Mouse (Mus musculus) kidney, adult 11 months (tissue): ENCODE measurements around the gene Ascl1.

Experiments
- DNase-seq: peaks from one replicate; pipeline ENCODE4 v3.0.0; 2022

The Ascl1 gene

DNA sequence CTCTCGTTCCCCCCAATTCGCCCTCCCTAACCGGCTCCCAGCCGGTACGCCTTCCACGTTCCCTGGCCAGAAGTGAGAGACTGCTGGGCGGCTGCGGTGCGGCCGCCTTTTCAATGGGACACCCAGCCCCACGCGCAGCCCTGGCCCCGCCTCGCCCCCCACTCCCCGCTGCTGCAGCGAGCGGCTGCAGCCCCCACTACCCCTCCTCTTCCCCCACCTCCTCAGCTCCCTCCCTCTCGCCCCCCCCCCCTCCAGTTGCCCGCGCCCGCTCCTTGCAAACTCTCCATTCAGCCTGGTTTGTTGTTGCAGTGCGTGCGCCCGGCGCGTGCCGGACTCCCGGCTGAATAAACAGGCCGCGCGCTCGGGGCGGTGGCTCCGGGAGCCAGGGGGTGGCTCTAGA is at the start of gene Ascl1:
Ascl1 (minus strand) TSS at position 85 of the 400 bp plus-strand sequence.
- no peak for DNase-seq

GRCm38 (mm10) chr10:87534172-87534571 is 40.7 kb upstream of the Ascl1 start:
- no peak for DNase-seq

DNA sequence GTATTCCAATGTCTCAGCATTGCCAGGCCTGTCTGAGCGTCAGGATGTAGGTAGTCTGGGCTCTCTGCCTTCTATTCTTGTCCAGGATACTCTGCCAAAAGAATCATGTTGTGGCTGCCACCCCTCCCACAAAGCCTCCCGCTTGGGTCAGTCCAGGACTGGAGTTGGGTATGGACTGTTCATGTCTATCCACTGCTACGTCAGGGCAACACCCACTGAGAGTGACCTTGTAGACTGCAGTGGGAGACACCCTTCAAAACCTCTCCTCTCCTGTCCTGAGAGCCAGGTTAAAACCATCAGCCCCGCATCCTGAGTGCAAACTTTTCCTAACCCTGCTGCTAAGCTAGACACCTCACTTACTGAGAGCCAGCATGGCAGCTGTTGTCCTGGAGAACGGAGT is 28.2 kb upstream of the Ascl1 start, which contains the start of gene Pah:
Pah (plus strand) TSS at position 150 of the 400 bp plus-strand sequence.
- peak; percentile 89 for DNase-seq

GRCm38 (mm10) chr10:87520401-87521116 is 27.1 kb upstream of the Ascl1 start:
- peak; percentile 72 for DNase-seq

DNA sequence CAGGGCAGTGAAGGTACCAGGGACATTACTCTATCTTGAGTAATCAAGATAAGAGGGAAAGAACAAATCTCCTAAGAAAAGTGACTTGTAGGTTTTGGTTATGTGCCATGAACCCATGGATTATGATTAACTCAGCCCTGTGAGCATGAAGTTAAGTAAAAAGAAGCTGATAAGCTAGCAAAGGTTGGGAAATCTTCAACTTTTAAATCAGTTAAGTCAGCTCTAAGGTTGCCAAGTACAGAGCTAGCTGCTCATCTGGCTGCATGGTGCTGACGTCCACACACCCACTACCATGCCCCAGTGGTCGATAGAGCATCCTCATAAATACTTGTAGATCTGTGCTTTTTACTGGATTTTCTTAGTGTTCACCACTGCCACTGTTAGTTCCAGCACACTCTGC is 25.1 kb upstream of the Ascl1 start:
- DNase-seq: peak; percentile 45

GRCm38 (mm10) chr10:87513052-87513451 is 19.6 kb upstream of the Ascl1 start:
- DNase-seq: peak; percentile 43

DNA sequence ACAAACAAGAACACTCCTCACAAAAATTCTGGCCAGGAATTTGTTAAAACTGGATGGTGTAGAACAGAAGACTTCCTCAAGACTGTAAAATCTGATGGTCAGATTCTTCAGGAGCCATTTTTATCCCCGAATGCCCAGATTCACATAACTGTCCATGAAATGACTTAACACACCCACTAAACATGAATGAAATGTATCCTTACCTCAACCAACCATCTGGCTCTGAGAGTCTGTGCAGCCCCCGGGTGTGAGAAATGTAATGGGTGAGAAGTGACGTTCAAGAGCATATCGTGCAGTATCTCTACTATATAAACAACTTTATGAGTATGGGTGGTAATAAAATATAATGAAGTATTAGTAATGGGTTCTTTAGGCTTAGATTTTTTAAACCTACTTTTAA is 15.1 kb upstream of the Ascl1 start:
- no peak for DNase-seq

DNA sequence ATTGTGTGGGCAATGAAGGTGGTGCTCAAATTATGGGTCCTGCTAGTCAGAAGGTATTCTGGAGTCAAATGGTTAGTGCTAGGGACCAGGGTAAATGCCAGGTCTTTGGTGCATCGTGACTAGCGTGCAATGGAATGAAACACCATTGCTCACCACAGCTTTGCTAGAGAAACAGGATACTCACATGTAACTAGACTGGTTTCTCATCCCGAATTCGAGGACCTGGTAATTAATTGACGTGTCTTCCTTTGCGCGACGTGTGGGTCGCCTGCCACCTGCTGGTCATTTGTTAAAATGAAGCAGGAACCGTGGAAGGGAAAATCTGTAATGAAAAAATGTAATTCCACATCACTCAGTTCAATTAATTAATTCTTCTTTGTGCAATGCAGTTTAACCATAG is 10.5 kb upstream of the Ascl1 start:
- DNase-seq: no peak

GRCm38 (mm10) chr10:87502283-87502682 is 8.8 kb upstream of the Ascl1 start:
- DNase-seq: no peak

DNA sequence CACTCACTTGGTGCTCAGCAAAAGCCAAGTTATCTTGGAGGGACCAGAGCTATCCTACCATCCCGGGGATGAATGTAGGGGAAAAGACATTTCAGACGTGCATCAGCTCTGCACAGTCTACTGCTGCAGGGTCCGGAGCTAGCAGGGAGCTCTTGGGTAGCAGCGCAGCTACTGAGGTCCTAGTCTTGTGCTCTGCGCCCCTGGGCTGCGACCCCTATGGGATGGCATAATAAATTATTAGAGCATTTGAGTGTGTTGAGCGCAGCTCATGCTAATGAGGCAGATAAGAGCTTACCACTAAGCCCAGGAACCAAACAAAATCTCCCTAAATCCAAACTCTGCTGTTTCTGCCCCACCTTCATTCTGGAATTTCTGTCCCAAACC is 8.2 kb upstream of the Ascl1 start:
- no peak for DNase-seq

DNA sequence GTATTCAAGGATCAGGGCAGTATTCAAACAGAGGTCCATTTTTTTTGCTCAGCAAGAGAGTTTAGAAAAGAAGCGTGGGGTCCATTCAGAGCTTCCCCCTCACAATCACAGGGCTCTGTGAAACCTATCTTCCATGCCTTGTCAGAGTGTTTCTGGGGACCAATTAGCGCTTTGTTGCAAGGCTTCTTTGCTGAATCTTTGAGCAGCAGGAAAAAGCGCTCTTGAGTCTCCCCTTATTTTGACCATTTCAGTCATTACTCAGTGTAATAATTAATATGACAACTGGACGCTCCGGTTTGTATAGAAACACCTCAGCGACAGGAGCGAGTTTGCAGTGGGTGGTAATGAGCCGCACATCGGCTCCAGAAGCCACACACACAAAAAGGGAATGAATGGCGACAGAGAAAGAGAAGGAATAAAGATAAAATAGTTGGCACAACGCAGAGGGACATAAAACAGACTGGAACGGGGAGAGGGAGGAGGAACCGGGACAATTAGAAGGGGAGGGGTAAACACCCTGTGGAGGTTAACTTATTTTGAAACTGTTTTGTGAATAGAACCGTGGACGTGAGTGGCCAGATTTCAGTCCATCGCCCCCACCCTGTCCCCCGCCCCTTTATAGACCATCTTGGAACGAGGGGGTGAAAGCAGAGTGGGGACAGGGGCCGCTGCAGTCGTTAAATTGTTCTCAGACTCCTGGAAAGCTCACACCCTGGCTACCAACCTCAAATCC is 7.6 kb upstream of the Ascl1 start:
- no peak for DNase-seq

GRCm38 (mm10) chr10:87497056-87497455 is 3.6 kb upstream of the Ascl1 start:
- DNase-seq: no peak

DNA sequence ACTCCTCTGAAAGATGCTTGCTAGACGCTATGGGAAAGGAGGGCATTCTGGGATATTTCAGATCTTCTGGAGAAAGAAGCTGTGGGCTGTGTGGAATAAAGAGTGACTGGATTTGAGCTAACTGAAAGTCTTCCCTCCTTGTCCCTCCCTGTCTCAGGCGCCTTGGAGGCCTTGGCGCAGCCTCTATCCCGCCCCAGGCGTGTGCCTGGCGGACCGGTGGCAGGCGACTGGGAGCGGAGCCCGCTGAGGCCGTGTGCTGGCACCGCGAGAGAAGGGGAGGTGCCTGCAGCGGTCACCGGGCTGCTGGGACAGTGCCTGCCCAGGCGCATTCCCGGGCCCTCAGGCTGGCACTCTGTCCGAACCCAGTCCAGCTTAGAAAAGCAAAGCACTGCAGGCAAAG is 1.1 kb upstream of the Ascl1 start:
- peak; percentile 34 for DNase-seq

DNA sequence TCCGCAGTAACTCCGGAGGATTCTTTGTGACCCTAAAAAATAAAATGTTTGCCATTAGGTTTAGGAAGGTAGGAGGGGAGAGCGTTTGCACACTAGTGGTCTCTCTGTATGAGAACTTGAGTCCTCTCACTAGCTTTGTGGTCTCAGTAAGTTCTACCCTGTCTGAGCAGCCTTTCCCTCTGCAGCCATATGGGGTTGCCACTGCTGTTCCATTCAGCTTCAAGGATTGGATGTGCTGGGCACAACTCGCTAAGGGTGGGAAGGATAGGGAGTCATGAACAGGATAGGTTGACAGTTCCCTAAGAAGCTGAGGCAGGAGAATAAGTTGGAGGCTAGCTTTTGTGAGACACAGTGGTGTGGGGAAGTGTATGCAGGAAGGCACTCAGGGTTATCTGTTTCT is 716 bp upstream of the Ascl1 start:
- DNase-seq: no peak

DNA sequence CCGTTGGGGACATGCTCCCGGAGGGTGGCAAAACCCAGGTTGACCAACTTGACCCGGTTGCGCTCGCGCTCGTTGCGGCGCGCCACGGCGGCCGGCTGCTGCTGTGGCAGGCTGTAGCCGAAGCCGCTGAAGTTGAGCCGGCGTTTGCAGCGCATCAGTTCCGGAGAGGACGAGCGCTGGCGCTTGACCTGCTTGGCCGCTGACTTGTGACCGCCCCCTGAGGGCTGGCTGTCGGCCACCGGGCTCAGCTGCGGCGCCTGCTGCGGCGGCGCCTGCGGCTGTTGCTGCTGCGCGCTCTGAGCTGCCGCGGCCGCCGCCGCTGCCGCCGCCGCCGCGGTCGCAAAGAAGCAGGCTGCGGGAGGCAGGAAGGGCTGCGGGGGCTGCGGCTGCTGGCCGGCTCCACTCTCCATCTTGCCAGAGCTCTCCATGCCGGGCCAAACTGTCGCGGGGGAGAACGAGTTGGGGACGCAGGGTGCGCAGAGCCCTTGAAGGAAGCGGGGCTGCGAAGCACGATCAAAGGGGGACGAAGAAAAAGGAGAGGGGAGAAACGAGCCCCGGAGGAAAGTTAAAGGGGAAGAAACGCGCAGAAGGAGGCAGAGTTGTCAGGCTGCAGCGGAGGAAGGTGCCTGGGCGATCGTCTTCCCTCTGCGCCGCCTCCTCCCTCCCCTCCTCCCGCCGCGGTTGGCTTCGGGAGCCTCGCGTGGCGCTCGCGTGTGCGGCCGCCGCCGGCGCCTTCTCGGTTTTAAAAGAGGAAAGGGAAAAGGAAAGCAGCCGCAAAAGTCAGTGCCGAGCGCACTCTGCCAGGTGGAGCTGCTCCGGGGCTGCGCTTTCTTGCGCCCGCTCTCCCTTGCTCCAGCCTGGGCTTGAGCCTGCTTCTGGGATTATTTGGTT is 554 bp downstream of the Ascl1 start:
- DNase-seq: peak; percentile 55

DNA sequence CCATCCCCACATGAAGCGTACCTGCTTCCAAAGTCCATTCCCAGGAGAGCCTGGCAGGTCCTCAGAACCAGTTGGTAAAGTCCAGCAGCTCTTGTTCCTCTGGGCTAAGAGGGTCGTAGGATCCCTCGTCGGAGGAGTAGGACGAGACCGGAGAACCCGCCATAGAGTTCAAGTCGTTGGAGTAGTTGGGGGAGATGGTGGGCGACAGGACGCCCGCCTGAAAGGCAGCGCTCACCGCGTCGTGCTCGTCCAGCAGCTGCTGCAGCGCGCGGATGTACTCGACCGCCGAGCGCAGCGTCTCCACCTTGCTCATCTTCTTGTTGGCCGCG is 1.2 kb downstream of the Ascl1 start:
- DNase-seq: no peak

DNA sequence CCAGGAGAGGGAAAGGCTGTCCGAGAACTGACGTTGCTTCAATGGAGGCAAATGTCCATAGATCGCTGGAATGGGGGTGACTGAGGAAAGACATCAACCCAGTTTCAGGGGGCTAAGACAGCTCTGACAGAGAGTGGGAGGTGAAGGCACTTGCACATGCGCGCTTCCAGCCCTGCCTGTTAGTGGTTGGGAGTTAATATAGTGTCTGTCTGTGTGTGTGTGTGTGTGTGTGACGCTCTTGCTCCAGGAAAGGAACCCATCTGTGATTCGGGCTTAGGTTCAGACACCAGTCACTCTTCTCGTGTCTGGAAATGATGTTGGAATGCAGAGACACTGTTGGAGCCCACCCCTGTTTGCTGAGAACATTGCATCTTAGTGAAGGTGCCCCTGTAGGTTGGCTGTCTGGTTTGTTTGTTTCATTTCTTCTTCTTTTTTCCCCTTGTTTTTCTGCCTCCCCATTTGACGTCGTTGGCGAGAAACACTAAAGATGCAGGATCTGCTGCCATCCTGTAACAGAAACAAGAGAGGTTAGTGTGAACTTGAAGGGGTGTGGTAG is 1.9 kb downstream of the Ascl1 start:
- DNase-seq: no peak

- no peak for DNase-seq
Observed at GRCm38 (mm10) chr10:87490328-87490727, 3.1 kb downstream of the Ascl1 start.

GRCm38 (mm10) chr10:87489246-87490009 is 4.0 kb downstream of the Ascl1 start:
- DNase-seq: no peak

DNA sequence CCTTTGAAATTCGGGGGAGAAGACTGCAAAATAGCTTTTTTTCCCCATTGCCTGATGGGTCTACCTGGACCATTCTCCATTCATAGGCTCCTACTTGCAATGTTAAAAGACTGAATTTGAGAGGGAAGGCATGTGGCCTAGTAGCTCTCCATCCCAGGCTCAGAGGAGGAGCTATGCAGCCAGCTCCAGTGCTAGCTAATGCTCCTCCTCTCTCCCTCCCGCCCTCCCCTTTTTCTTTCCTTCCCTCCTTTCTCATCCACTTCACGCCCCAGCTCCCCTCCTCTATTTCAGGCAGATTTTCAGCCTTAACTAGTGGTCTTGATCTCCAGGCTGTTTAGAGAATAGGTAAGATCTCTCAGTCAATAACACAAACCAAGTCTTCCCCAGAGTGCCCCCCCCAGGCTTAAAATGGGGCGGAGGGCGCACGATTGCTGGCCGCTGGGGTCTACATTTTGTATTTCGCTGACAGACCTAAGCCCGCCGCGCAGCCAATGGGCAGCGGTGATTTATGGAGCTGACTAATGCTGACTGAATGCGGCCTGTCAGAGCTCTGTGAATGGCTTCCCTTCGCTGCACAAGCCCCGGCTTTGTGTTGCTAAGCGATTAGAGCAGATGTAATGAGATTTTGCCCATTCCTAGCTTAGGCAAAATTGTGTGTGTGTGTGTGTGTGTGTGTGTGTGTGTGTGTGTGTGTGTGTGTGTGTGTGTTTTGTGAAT is 4.9 kb downstream of the Ascl1 start:
- no peak for DNase-seq

DNA sequence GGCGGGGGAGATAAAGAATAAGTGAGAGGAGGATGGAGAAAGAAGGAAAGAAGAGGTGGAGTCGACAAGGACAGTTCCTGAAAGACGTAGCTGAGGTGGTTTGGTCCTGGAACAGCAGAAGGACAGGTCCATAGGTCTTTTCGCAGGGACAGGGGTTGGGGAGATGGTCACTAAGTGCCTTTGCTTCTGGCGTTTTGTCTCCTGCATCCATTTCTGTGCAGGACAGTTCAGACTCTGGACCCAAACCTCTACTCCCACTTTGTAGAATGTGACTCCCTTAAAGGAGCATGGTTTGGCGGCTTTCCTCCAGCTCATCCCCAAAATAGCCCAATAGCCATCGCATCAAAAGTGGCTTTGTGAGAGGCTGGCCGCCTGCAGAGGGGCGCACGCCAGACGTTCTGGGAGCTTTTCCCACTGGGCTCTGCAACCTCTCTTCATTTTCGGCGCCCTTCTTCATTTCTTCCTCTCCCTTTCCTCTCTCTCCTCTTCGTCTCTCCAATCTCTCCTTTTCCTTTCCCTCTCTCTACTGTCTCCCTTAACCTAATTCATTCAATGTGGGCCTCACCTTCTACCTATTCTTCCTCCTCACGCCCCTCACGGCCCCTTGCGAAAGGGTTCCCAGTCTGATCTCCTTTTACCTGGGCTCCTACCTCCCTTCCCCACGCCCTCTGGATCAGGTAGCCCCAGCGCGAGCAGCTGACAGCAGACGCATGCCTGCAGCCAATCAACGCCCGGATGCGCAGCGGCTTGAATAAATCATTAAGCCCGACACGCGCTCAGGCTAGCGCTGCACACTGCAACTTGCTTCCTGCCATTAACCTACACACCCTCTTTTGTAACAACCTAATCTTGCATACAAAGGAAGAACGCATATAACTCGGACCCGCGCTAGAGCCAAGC is 7.5 kb downstream of the Ascl1 start:
- DNase-seq: peak; percentile 29
